Mouse (Mus musculus) embryonic facial prominence, embryonic 14.5 days (tissue): ENCODE measurements around the gene Slc25a43. TPM values are rescaled to one million over a fixed set of nuclear protein-coding genes. Genes with fewer than 3 reads are reported as not detected.
A peak's percentile ranks its signal among the peaks of the same experiment; 100 is the strongest.

Experiments
- ATAC-seq: fragments of 200-750 bp; cut with Nextera tagmentation; 2 replicates; pipeline ENCODE4 v1.8.0; 2017; ENCODE audit warnings: low read depth, moderate number of reproducible peaks, moderate TSS enrichment
- DNase-seq: peaks from one replicate; pipeline ENCODE4 v3.0.0-alpha.2; 2015; ENCODE audit warnings: low spot score
- H3K27ac ChIP-seq: fragments of 300-500 bp; sonication (generic); replicated peaks from 2 replicates; pipeline ENCODE4 v1.5.1; 2014; ENCODE audit warnings: low read depth, mild to moderate bottlenecking, low read length, moderate library complexity
- H3K27me3 ChIP-seq: fragments of 300-500 bp; sonication (generic); replicated peaks from 2 replicates; pipeline ENCODE4 v1.6.1; 2014; ENCODE audit warnings: low read length; ENCODE audit not compliant: control insufficient read depth, insufficient read depth
- H3K36me3 ChIP-seq: fragments of 300-500 bp; sonication (generic); 2 replicates; pipeline ENCODE4 v1.6.1; 2014; ENCODE audit warnings: low read length, mixed read lengths; ENCODE audit not compliant: control insufficient read depth, insufficient read depth
- H3K4me1 ChIP-seq: fragments of 300-500 bp; sonication (generic); 2 replicates; pipeline ENCODE4 v1.6.1; 2014; ENCODE audit warnings: antibody characterized with exemption, low read length; ENCODE audit not compliant: control insufficient read depth, insufficient read depth
- H3K4me2 ChIP-seq: fragments of 300-500 bp; sonication (generic); 2 replicates; pipeline ENCODE4 v1.6.1; 2014; ENCODE audit warnings: low read depth, mild to moderate bottlenecking, low read length, moderate library complexity, mixed read lengths
- H3K4me3 ChIP-seq: fragments of 300-500 bp; sonication (generic); 2 replicates; pipeline ENCODE4 v1.5.1; 2014; ENCODE audit warnings: low read depth, mild to moderate bottlenecking, low read length
- H3K9ac ChIP-seq: fragments of 300-500 bp; sonication (generic); 2 replicates; pipeline ENCODE4 v1.6.1; 2014; ENCODE audit warnings: low read depth, mild to moderate bottlenecking, low read length, moderate library complexity, mixed read lengths
- H3K9me3 ChIP-seq: fragments of 300-500 bp; sonication (generic); 2 replicates; pipeline ENCODE4 v1.6.1; 2016; ENCODE audit warnings: low read length; ENCODE audit not compliant: control insufficient read depth
- WGBS: fragments of 180-500 bp; shearing (Covaris S2); extraction: QIAGEN DNeasy Blood & Tissue Kit; methylation state at CpG from one replicate; pipeline ENCODE4 v1.1.7; 2014; 5-methylcytosine and 5-hydroxymethylcytosine counted together
- polyA plus RNA-seq: library from polyadenylated mRNA; unstranded; fragments of >200 nt; fragmentation: Nextera tagmentation; extraction: Ambion mirVana; gene quantifications from 2 replicates; pipeline ENCODE4 v1.2.1, GENCODE M21; 2014

Slc25a43 gene
- polyA plus RNA-seq, 1 experiment from 2014 or later: 1.5 TPM

DNA sequence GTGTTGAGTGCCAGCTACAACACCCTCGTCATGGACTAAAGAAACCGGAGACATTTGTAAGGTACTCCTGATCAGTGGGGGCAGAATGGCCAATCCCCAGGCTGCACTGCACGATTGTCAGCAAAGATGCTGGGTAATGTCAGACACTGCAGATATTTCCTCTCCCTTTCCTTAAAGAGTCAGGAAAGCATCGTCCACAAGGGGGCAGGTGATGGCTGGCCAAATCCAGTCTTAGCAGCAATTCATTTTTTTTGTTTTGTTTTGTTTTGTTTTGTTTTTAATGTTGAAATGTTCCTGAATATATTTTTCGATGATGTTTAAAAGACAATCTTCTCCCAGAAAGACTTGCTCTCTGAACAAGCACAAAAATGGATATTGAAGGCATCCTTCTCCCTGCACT is 67.9 kb downstream of the Slc25a43 start:
- DNase-seq (no peak), ATAC-seq (no peak)
- Histone ChIP-seq H3K4me3 (no peak overlapping the region), H3K9me3 (no peaks in the 10 kb centered on the region), H3K27me3 (no peaks in the 10 kb centered on the region), H3K4me2 (no peak overlapping the region), H3K36me3 (no peaks in the 10 kb centered on the region), H3K9ac (no peak overlapping the region), H3K4me1 (no peaks in the 10 kb centered on the region), H3K27ac (no peak overlapping the region)
- 44% methylated on average over 5 of the region's 5 CpGs for WGBS

DNA sequence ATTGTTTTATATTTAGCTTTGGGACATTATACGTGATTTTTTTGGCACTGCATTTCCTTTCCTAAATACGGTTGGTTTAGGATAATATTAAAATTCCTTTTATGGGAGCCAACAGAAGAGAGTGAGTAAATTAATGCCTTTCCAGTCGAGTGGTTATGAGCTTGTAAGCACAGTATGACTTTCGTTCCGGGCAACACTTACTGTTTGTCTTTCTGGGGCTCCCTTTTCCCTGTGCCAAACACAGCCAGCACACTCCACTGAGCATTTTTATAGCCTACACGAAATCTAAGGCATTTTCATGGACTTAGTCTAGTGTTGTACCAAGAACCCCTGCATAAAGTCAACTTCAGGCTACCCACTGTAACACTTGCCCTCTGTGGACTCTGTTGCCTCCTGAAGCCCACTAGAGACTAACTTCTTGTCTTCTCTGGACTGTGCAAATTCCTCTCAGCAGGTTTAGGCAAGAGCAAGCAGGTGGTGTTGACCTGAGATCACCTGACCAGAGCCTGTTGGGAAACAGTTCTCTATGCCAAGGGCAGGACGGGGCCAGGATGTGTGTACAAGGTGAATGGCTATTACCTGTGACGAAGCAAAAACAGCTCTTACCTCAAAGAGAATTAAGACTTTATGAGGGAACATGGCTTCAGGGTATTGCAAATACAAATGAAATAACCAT is 70.8 kb downstream of the Slc25a43 start:
- no peak overlapping the region for H3K27ac ChIP-seq
- no peaks in the 10 kb centered on the region for H3K4me1 ChIP-seq
- no peaks in the 10 kb centered on the region for H3K9me3 ChIP-seq
- DNase-seq: no peak
- H3K36me3 ChIP-seq: no peaks in the 10 kb centered on the region
- 75% methylated on average over 8 of the region's 8 CpGs for WGBS
- no peak overlapping the region for H3K4me2 ChIP-seq
- H3K9ac ChIP-seq: no peak overlapping the region
- no peak overlapping the region for H3K4me3 ChIP-seq
- no peaks in the 10 kb centered on the region for H3K27me3 ChIP-seq
- ATAC-seq: no peak

DNA sequence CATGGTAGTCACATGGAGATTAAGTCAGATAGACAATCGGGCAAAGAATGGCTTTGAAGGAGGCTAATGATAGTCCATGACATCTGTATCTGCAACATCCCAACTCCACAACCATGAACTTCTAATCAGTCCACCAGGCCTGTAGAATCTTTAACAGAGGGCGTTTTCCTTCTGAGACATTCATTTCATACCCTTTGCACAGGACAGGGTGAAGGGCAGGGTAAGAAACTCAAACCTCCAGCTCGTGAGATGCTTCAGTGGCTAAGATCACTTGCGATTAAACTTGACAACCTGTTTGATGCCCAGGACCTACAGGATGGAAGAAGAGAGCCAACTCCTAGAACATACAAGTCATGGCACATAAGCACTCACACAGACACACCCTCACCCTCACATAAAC is 71.6 kb downstream of the Slc25a43 start:
- no peak overlapping the region for H3K27ac ChIP-seq
- no peak for DNase-seq
- no peaks in the 10 kb centered on the region for H3K9me3 ChIP-seq
- H3K4me2 ChIP-seq: no peak overlapping the region
- H3K4me1 ChIP-seq: no peaks in the 10 kb centered on the region
- H3K4me3 ChIP-seq: no peak overlapping the region
- H3K9ac ChIP-seq: no peak overlapping the region
- no peaks in the 10 kb centered on the region for H3K36me3 ChIP-seq
- 74% methylated on average over 4 of the region's 4 CpGs for WGBS
- no peak for ATAC-seq
- no peaks in the 10 kb centered on the region for H3K27me3 ChIP-seq

DNA sequence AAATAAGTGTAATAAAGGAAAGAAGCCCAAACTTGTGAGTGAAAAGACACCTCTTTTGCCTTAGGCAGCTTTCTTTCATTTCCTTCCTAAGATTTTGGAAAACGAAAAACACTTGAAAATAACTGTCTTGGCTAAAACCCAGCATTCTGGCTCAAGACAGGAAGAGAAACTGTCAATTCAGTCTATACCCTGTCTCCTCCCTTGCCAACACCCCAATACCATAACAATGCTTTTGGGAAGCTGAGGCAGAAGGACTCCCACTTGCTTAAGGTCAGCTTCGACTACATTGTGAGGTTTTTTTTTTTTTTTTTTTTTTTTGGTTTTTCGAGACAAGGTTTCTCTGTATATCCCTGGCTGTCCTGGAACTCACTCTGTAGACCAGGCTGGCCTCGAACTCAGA is 72.0 kb downstream of the Slc25a43 start:
- H3K27me3 ChIP-seq: no peaks in the 10 kb centered on the region
- no peaks in the 10 kb centered on the region for H3K4me1 ChIP-seq
- no peak overlapping the region for H3K9ac ChIP-seq
- ATAC-seq: no peak
- H3K4me2 ChIP-seq: no peak overlapping the region
- no peak overlapping the region for H3K27ac ChIP-seq
- H3K9me3 ChIP-seq: no peaks in the 10 kb centered on the region
- 72% methylated on average over 3 of the region's 4 CpGs for WGBS
- no peaks in the 10 kb centered on the region for H3K36me3 ChIP-seq
- no peak overlapping the region for H3K4me3 ChIP-seq
- no peak for DNase-seq

DNA sequence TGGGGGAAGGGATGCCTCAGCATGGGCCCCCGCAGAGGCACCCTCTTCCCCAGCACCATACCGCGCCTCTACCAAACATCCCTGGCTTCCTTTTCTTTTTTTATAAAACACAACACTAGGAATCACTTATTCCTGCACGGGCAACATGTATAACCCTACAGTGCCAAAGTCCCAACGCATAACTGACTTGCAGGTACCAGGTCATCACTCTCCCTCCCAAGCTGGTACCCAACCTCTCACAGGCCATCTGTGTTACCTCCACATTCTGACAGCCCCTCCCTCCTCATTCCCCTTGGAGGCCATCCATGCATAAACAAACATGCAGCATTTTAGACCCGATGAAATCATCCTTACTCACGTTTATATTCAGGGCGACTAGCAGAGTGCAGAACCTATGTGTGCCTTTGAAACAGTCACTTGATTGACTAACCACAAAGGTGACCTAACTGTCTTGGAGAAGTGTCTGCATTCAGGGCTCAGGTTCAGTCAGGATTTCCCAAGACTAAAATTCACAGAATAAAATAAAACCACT is 73.0 kb downstream of the Slc25a43 start:
- DNase-seq: no peak

DNA sequence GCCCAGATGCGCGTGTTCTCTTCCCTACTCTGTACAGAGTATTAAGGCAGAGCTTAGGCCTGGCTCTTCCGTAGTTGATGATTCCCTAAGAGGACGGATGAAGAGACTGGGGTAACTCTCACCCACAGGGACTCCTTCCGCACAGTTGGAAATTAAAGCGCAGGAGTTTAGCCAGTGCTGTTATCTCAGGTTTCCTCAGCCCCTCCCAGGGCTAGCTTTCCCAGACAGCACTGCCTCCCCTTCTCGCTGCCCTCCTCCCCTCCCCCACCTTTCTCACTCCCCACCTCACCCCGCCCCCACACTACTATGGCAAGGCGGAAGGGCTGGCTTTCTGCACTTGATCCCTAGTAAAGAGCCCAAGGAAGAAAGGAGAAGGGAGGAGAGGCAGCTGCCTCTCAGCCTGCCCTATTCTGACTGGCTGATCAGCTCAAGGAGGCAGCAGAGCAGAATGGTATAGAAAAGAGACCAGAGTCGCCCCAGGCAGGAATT is 73.5 kb downstream of the Slc25a43 start:
- H3K27ac ChIP-seq: peak overlapping the region; percentile 49; the same call in 1 of the 2 replicates
- peak; percentile 62 for DNase-seq
- H3K4me3 ChIP-seq: peak overlapping the region; percentile 16
- 18% methylated on average over 9 of the region's 10 CpGs for WGBS
- peak overlapping the region; percentile 50 for H3K4me2 ChIP-seq
- no peaks in the 10 kb centered on the region for H3K36me3 ChIP-seq
- no peaks in the 10 kb centered on the region for H3K9me3 ChIP-seq
- ATAC-seq: peak; percentile 82
- H3K9ac ChIP-seq: peak overlapping the region; percentile 25; the same call in 1 of the 2 replicates
- no peaks in the 10 kb centered on the region for H3K4me1 ChIP-seq
- H3K27me3 ChIP-seq: no peaks in the 10 kb centered on the region

More for the DNA sequence above, 73.0 kb downstream of the Slc25a43 start:
- Histone ChIP-seq H3K9me3 (no peaks in the 10 kb centered on the region), H3K27me3 (no peaks in the 10 kb centered on the region), H3K27ac (peak overlapping the region; percentile 49; the same call in 1 of the 2 replicates), H3K4me1 (no peaks in the 10 kb centered on the region), H3K4me2 (peak overlapping the region; percentile 50), H3K4me3 (peak overlapping the region; percentile 16), H3K36me3 (no peaks in the 10 kb centered on the region), H3K9ac (peak overlapping the region; percentile 25; the same call in 1 of the 2 replicates)
- WGBS: 32% methylated on average over 8 of the region's 8 CpGs
- no peak; the same call in 1 of the 2 replicates for ATAC-seq

DNA sequence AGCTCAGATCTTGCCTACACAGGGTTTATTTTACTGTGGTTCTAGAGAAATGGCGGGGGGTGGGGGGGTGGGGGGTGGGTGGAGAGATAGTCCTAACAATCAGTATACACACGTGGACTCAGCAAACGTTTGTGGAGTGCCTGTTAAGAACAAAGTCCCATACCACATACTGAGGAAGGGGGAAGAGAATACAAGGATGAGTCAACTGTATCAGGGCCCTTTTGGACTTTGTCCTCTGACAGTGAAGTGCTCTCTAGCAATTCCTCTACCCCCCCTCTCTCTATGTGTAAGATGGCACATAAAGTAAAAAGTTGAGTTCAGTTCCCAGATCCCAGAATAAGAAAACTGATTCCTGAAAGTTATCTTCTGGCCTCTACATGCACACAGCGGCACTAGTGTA is 76.1 kb downstream of the Slc25a43 start:
- no peaks in the 10 kb centered on the region for H3K9me3 ChIP-seq
- no peaks in the 10 kb centered on the region for H3K4me1 ChIP-seq
- no peak overlapping the region for H3K4me3 ChIP-seq
- WGBS: 63% methylated on average over 4 of the region's 4 CpGs
- no peak for ATAC-seq
- no peak overlapping the region for H3K4me2 ChIP-seq
- no peaks in the 10 kb centered on the region for H3K27me3 ChIP-seq
- H3K27ac ChIP-seq: no peak overlapping the region
- no peaks in the 10 kb centered on the region for H3K36me3 ChIP-seq
- DNase-seq: no peak
- no peak overlapping the region for H3K9ac ChIP-seq

DNA sequence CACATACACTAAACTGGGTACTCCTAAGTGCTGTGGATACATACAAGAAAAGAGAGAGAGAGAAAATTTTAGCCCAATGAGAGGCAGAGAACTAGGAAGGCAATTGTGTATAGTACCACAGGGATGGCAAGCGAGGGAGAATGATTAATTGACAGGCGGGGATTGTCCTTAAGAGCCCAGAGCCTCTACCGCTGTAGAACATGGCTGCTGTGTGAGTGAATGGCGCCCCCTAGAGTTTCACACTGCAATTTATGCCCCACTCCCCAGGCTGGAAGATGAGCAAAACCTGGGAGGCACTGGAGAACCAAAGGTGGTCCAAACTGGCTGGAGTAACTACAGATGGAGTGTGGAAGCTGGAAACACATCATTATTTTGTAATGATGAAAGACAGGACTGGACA is 76.7 kb downstream of the Slc25a43 start:
- no peaks in the 10 kb centered on the region for H3K9me3 ChIP-seq
- no peaks in the 10 kb centered on the region for H3K4me1 ChIP-seq
- H3K4me2 ChIP-seq: no peak overlapping the region
- no peak overlapping the region for H3K4me3 ChIP-seq
- peak; percentile 41 for DNase-seq
- H3K9ac ChIP-seq: no peak overlapping the region
- 25% methylated on average over 4 of the region's 4 CpGs for WGBS
- no peaks in the 10 kb centered on the region for H3K36me3 ChIP-seq
- no peak overlapping the region for H3K27ac ChIP-seq
- H3K27me3 ChIP-seq: no peaks in the 10 kb centered on the region
- 0 out of 2 replicates have a peak, but pooled peaks have one; percentile 23 for ATAC-seq
